Mouse (Mus musculus) megakaryocyte-erythroid progenitor cell, adult 5-6 weeks (primary cell): Measurements from ENCODE around the gene Oxgr1. TPM values are rescaled to one million over a fixed set of nuclear protein-coding genes. Genes with fewer than 3 reads are reported as not detected.
"Not testable (repeated sequence)": the region's sequence is repeated elsewhere in the genome, so short reads cannot be mapped to it uniquely, and the experiment has no call there.

Source experiments
- ATAC-seq: replicated peaks from 2 replicates; pipeline ENCODE4 v1.8.0; 2016; ENCODE audit warnings: mild to moderate bottlenecking, inconsistent platforms; ENCODE audit not compliant: severe bottlenecking, poor library complexity, low FRiP score, low TSS enrichment
- total RNA-seq, 2 experiments: library from RNA; stranded (forward) in 1 of 2; stranded (reverse) in 1 of 2; fragments of 200-1000, 215-1000 nt in 1 of 2; fragments of >200 nt in 1 of 2; fragmentation: Nextera tagmentation in 1 of 2; gene quantifications; 2 replicates each; pipeline ENCODE4 v1.2.3; 2014 to 2017

The Oxgr1 gene
- total RNA-seq, 2 experiments from 2014 or later, result not detected

- ATAC-seq, result not testable (repeated sequence)
These were observed 55.9 kb downstream of the Oxgr1 start for GRCm38 (mm10) chr14:119986351-119986750.

GRCm38 (mm10) chr14:119981314-119981713, 60.9 kb downstream of the Oxgr1 start:
- no peak for ATAC-seq

GRCm38 (mm10) chr14:119980698-119981235, 61.5 kb downstream of the Oxgr1 start:
- no peak for ATAC-seq

Other genes starting within 250 kb of the Oxgr1 start
- gene Mbnl2, start 233.2 kb upstream of the Oxgr1 start, total RNA-seq (2014; fragmentation: Nextera tagmentation), result 27.2 and 33.1 TPM in 2 replicates
- gene Mbnl2, start 233.2 kb upstream of the Oxgr1 start, total RNA-seq (2017), result 35.3 and 44.1 TPM in 2 replicates